Mouse (Mus musculus) lung, embryonic 14.5 days (tissue): ENCODE data around the gene Drosha. TPM values are rescaled to one million over a fixed set of nuclear protein-coding genes. Genes with fewer than 3 reads are reported as not detected.
"Not testable (repeated sequence)": the region's sequence is repeated elsewhere in the genome, so short reads cannot be mapped to it uniquely, and the experiment has no call there.

Source experiments
- ATAC-seq: fragments of 200-750 bp; cut with Nextera tagmentation; 2 replicates; pipeline ENCODE4 v1.8.0; 2017; ENCODE audit warnings: mild to moderate bottlenecking, moderate TSS enrichment, moderate library complexity; ENCODE audit not compliant: insufficient read depth
- DNase-seq: peaks from one replicate; pipeline ENCODE4 v3.0.0-alpha.2; 2015
- H3K27ac ChIP-seq: fragments of 300-500 bp; sonication (generic); 2 replicates; pipeline ENCODE4 v1.5.1; 2014; ENCODE audit warnings: low read depth, mild to moderate bottlenecking, moderate library complexity
- H3K27me3 ChIP-seq: fragments of 300-500 bp; sonication (generic); 2 replicates; pipeline ENCODE4 v1.6.1; 2014; ENCODE audit warnings: low read length, control low read depth; ENCODE audit not compliant: insufficient read depth
- H3K36me3 ChIP-seq: fragments of 300-500 bp; sonication (generic); 2 replicates; pipeline ENCODE4 v1.6.1; 2014; ENCODE audit warnings: control low read depth; ENCODE audit not compliant: insufficient read depth
- H3K4me1 ChIP-seq: fragments of 300-500 bp; sonication (generic); 2 replicates; pipeline ENCODE4 v1.6.1; 2014; ENCODE audit warnings: antibody characterized with exemption, control low read depth; ENCODE audit not compliant: insufficient read depth
- H3K4me2 ChIP-seq: fragments of 300-500 bp; sonication (generic); 2 replicates; pipeline ENCODE4 v1.6.1; 2014; ENCODE audit warnings: mild to moderate bottlenecking
- H3K4me3 ChIP-seq: fragments of 300-500 bp; sonication (generic); 2 replicates; pipeline ENCODE4 v1.5.1; 2014; ENCODE audit warnings: low read depth, low read length
- H3K9ac ChIP-seq: fragments of 300-500 bp; sonication (generic); 2 replicates; pipeline ENCODE4 v1.6.1; 2014
- H3K9me3 ChIP-seq: fragments of 300-500 bp; sonication (generic); 2 replicates; pipeline ENCODE4 v1.6.1; 2016; ENCODE audit warnings: low read depth, low read length, control low read depth
- CTCF ChIP-seq: IDR thresholded peaks from 2 replicates; pipeline ENCODE4 v1.5.1; 2016; ENCODE audit warnings: antibody characterized with exemption, low read depth
- WGBS: fragments of 180-500 bp; shearing (Covaris S2); extraction: QIAGEN DNeasy Blood & Tissue Kit; methylation state at CpG from one replicate; pipeline ENCODE4 v1.1.7; 2014; 5-methylcytosine and 5-hydroxymethylcytosine counted together
- polyA plus RNA-seq: library from polyadenylated mRNA; unstranded; fragments of >200 nt; fragmentation: Nextera tagmentation; extraction: Ambion mirVana; gene quantifications from 2 replicates; pipeline ENCODE4 v1.2.1, GENCODE M21; 2014

The Drosha gene
- polyA plus RNA-seq, 1 experiment from 2014 or later, result 42.3 TPM

- ATAC-seq (no peak), DNase-seq (no peak)
- H3K4me2 ChIP-seq, result no peak overlapping the region
- no peak overlapping the region for H3K27ac ChIP-seq
- H3K4me1 ChIP-seq, result no peaks in the 10 kb centered on the region
- 45% methylated on average over 13 of the region's 13 CpGs for WGBS
- H3K27me3 ChIP-seq, result no peaks in the 10 kb centered on the region
- no peak overlapping the region for H3K9ac ChIP-seq
- TF ChIP-seq CTCF, result no peak
- H3K4me3 ChIP-seq, result no peak overlapping the region
- H3K36me3 ChIP-seq, result no peaks in the 10 kb centered on the region
- no peaks in the 10 kb centered on the region for H3K9me3 ChIP-seq
Observed at GRCm38 (mm10) chr15:12795909-12796470, 28.6 kb upstream of the Drosha start.

- 62% methylated on average over 6 of the region's 6 CpGs for WGBS
Observed at GRCm38 (mm10) chr15:12798043-12798442, 26.6 kb upstream of the Drosha start.

GRCm38 (mm10) chr15:12800405-12801141 is 24.0 kb upstream of the Drosha start:
- ATAC-seq (no peak), DNase-seq (no peak)
- no peak overlapping the region for H3K27ac ChIP-seq
- no peak overlapping the region for H3K4me2 ChIP-seq
- no peaks in the 10 kb centered on the region for H3K36me3 ChIP-seq
- H3K9ac ChIP-seq, result no peak overlapping the region
- WGBS, result 24% methylated on average over 15 of the region's 15 CpGs
- no peaks in the 10 kb centered on the region for H3K27me3 ChIP-seq
- H3K4me3 ChIP-seq, result no peak overlapping the region
- H3K9me3 ChIP-seq, result no peaks in the 10 kb centered on the region
- H3K4me1 ChIP-seq, result no peaks in the 10 kb centered on the region
- TF ChIP-seq CTCF, result no peak

More at GRCm38 (mm10) chr15:12798043-12798442, 26.6 kb upstream of the Drosha start:
- no peak overlapping the region for H3K4me3 ChIP-seq
- H3K36me3 ChIP-seq, result no peaks in the 10 kb centered on the region
- no peak for ATAC-seq
- no peak overlapping the region for H3K27ac ChIP-seq
- no peaks in the 10 kb centered on the region for H3K4me1 ChIP-seq
- no peaks in the 10 kb centered on the region for H3K9me3 ChIP-seq
- no peak overlapping the region for H3K9ac ChIP-seq
- no peak for TF ChIP-seq CTCF
- no peaks in the 10 kb centered on the region for H3K27me3 ChIP-seq
- no peak overlapping the region for H3K4me2 ChIP-seq
- DNase-seq, result no peak

- not testable (repeated sequence) for DNase-seq, H3K4me3 ChIP-seq, H3K27ac ChIP-seq, ATAC-seq, H3K4me1 ChIP-seq, H3K36me3 ChIP-seq, H3K27me3 ChIP-seq, H3K9me3 ChIP-seq, H3K4me2 ChIP-seq, H3K9ac ChIP-seq
- WGBS, result 73% methylated on average over 2 of the region's 2 CpGs
Observed at GRCm38 (mm10) chr15:12801142-12801506, 23.5 kb upstream of the Drosha start.

- WGBS, result 74% methylated on average over 4 of the region's 4 CpGs
- Histone ChIP-seq H3K27me3 (no peaks in the 10 kb centered on the region), H3K4me1 (no peaks in the 10 kb centered on the region), H3K27ac (no peak overlapping the region), H3K4me3 (no peak overlapping the region), H3K9ac (no peak overlapping the region), H3K4me2 (no peak overlapping the region), H3K9me3 (no peaks in the 10 kb centered on the region), H3K36me3 (peaks cover 30% of the 10 kb centered on the region)
- TF ChIP-seq CTCF, result no peak
- ATAC-seq (no peak), DNase-seq (no peak)
Observed at GRCm38 (mm10) chr15:12805071-12805470, 19.5 kb upstream of the Drosha start.

GRCm38 (mm10) chr15:12807088-12807487 is 17.5 kb upstream of the Drosha start:
- WGBS, result 90% methylated on average over 10 of the region's 10 CpGs
- no peak overlapping the region for H3K4me3 ChIP-seq
- no peak for TF ChIP-seq CTCF
- no peaks in the 10 kb centered on the region for H3K27me3 ChIP-seq
- H3K9ac ChIP-seq, result no peak overlapping the region
- H3K27ac ChIP-seq, result no peak overlapping the region
- H3K9me3 ChIP-seq, result no peaks in the 10 kb centered on the region
- DNase-seq (no peak), ATAC-seq (no peak)
- H3K4me1 ChIP-seq, result no peaks in the 10 kb centered on the region
- no peak overlapping the region for H3K4me2 ChIP-seq
- H3K36me3 ChIP-seq, result peaks cover 51% of the 10 kb centered on the region

GRCm38 (mm10) chr15:12809305-12809704 is 15.3 kb upstream of the Drosha start:
- H3K27me3 ChIP-seq, result no peaks in the 10 kb centered on the region
- no peak for ATAC-seq
- WGBS, result 81% methylated on average over 6 of the region's 6 CpGs
- no peak for DNase-seq
- no peaks in the 10 kb centered on the region for H3K9me3 ChIP-seq
- H3K4me1 ChIP-seq, result no peaks in the 10 kb centered on the region
- H3K36me3 ChIP-seq, result peaks cover 71% of the 10 kb centered on the region
- no peak overlapping the region for H3K4me2 ChIP-seq
- H3K27ac ChIP-seq, result no peak overlapping the region
- no peak overlapping the region for H3K9ac ChIP-seq
- H3K4me3 ChIP-seq, result no peak overlapping the region
- TF ChIP-seq CTCF, result no peak
